Mouse (Mus musculus) layer of hippocampus, adult 11-12 months (tissue): Measurements from ENCODE around the gene Cnot11.
A peak's percentile ranks its signal among the peaks of the same experiment; 100 is the strongest.

Experiments used
- DNase-seq: peaks from one replicate; pipeline ENCODE4 v3.0.0; 2022; ENCODE audit warnings: low spot score

Gene Cnot11

GRCm38 (mm10) chr1:39535515-39536311, 921 bp downstream of the Cnot11 start:
- DNase-seq = peak; percentile 99

- DNase-seq = no peak
Measured at GRCm38 (mm10) chr1:39536701-39537100, 1.9 kb downstream of the Cnot11 start.

DNA sequence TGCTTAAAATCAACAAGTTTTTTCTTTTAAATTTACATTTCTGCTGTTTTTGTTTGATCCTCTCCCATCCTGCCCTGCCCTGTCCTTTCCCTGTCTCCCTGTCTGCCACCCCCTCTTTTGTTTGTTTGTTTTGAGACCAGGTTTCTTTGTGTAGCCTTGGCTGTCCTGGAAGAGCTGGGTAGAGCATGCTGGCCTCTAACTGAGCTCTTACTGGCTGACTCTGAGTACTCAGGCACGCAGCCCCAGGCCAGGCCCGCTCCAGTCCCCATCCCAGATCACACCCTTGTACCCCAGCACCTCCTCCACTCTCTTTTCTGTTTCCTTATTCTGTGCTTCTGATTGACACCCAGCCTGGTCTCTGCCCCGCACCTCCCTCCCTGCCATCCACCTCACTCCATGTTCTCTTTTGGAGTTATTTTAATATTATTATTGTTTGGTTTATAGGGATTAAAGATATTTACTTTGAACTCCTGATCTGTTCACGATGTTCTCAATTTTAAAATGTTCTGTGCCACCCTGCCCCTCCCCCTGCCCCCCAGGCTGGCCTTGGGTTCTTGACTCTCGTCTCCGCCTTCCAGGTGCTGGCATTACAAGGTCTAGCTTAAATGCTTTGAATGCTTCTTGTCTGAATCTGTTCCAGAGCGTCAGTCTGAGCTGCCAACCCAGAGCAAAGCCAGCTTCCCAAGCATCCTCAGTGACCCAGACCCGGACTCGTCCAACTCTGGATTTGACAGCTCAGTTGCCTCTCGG, 3.0 kb downstream of the Cnot11 start:
- DNase-seq = no peak

DNA sequence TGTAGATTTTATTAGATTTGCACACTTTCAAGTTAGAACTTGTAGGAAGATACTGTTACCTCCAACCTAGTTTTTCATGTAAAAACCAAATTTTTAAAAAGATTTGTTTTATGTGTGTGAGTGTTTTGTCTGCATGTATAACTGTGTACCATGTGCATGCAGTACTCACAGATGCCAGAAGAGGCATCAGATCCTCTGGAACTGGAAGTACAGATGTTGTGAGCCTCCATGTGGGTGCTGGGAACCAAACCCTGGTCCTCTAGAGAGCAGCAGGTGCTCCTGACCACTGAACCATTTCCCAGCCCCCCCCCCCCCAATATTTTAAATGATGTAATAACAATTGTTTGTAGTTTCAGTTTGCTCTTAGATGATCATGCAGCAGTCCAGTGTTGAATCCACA, 5.8 kb downstream of the Cnot11 start:
- DNase-seq = no peak

DNA sequence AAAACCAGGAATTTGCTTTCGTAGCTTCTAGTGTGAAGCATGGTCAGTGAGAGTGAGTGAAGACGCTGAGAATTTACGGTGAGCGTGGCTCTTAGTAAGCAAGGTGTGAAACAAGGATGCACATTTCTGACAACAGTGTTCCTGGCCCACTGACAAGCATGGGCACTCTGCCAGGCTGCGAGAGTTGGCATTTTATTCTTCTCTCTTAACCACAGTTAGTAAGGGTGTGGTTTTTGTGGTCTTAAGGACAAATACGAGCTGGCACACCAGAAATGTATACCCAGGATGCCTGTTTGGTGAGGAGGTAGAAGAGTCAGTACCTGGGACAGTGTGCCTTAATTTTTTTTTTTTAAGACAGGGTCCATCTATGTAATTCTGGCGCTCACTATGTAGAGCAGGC, 10.8 kb downstream of the Cnot11 start:
- no peak for DNase-seq

- no peak for DNase-seq
Measured at GRCm38 (mm10) chr1:39546160-39546866, 11.5 kb downstream of the Cnot11 start.

- no peak for DNase-seq
Measured at GRCm38 (mm10) chr1:39547238-39547637, 12.4 kb downstream of the Cnot11 start.

DNA sequence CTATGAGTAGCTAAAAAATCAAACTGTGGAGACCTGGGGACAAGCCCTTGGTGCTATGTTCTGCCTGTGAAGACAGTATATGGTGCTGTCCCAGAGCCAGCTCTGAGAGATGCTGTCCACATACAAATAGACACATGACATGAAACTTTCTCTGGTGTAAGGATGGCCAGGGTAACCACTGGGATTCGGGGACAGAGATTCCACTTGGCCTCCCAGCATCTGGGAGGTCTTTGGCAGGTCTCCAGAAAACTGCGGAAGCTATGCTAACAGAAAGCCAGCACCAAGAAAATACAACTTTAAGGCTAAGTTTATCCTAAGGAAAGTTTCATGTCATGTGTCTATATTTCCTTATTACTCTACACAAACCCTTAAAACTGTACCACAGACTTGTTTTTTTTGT, 15.0 kb downstream of the Cnot11 start:
- no peak for DNase-seq

DNA sequence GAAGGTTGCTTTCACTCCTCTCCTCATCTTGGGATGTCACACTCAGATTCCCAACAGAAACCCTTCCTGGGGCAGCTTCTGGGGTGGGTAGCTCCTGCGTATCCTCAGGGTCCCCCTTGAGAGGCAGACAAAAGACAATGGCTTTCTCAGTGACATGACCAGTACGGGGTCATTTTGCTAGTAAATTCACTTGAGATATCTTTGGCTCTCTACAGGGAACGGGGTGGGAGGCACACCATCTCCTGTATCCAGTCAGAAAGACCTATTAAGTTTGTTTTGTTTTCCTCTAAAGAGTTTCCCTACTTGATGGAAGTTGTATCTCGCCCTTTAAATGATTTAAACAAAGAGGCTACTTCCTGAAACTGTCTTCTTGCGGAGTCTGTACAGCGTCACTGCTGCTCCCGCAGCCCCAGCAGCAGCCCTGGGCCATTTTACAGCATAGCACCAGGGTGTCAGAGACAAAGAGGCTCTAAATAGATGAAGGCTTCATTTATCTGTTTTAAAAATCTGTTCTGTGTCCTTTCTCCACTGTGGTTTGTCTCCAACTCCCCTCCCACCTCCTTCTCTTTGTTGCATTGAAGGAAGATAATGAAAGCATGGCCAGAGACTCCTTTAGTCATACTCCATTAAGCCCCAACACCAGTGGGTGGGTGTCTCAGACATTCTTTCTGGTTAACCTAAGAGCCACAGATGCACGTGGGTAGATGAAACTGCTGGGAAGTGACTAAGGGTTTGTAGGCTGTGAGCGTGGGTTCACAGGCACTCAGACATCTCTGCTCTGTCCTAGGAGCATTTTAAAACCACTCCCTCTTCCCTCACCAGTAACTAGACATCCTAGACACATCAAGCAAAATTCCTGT, 21.0 kb downstream of the Cnot11 start:
- DNase-seq = peak; percentile 57

- no peak for DNase-seq
Measured at GRCm38 (mm10) chr1:39559009-39559408, 24.2 kb downstream of the Cnot11 start.

DNA sequence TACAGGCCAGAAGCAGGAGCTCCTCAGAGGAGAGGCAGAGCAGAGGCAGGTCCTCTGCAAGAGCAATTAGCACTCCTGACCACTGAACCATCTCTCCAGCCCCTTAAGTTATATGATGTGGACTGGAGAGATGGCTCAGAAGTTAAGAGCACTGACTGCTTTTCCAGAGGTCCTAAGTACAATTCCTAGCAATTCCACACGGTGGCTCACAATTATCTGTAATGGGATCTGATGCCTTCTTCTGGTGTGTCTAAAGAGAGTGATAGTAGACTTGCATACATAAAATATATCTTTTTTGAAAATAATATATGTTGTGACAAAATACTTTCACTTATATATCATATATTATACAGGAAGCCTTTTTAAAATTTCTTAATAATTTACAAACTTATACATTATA, 27.1 kb downstream of the Cnot11 start:
- no peak for DNase-seq

- no peak for DNase-seq
Measured at GRCm38 (mm10) chr1:39563161-39563560, 28.4 kb downstream of the Cnot11 start.

DNA sequence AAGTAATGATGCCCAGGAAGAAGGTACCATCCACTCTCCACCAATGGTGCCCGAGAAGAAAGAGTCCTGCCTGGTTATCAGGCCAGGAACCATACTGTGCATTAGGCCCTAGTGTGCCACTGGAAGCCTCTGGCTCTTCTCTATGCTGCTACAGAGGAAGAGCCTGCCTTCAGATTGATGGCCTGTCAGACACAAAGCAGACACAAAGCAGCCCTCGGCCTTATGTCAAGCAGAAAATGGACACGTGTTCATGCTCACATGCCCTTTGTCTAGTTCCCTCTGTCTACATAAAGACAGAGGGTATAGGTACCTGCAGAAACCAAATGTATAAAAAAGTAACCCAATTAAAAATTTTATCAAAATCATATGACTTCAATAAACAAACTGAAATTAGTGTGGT, 29.8 kb downstream of the Cnot11 start:
- no peak for DNase-seq

DNA sequence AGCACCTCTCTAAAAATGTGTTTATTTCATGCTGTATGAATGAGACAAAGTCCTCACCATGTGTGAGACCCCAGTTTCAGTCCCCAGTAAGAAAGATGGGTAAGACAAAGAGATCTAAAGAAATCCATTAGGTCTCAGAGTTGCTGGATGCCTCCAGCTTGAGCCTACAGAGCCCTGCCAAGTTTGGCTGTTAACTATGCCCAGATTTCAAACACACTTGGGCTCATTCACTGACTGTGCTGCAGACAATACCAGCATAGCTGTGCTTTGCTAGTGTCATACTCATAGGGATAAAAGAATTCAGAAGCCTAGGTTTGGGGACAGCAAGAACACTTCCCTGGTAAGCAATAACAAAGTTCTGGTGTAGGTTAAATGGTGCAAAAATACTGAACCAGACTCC, 33.3 kb downstream of the Cnot11 start:
- no peak for DNase-seq

- DNase-seq = no peak
Measured at GRCm38 (mm10) chr1:39571653-39572052, 36.9 kb downstream of the Cnot11 start.

GRCm38 (mm10) chr1:39573890-39574289, 39.1 kb downstream of the Cnot11 start:
- no peak for DNase-seq

DNA sequence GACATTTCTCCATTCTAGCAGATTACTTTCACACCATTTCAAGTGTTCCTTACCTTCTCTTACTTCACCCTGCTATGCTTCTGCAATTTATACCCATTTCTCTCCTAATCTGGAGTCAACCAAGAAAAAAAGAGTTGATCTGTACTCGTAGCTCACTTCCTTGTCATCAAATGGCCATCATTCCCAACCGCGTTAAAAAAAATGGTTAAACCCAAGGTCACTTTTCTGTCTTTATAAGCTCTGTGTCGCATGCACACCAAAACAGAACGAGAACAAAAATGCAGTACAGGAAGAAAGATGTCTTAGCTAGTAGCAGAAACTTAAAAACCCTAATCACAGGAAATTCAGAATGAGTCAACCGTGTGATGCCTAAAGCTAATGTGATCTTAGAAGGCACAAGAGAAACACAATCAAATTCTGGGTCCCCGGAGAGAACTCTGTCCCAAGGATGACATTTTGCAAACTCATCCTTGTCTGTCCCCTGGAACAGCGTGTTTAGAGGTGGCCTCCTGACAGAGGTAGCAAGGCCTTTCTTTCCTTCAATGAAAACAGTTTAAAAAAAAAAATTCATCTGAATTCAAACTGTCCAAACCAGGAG, 41.1 kb downstream of the Cnot11 start:
- DNase-seq = no peak

DNA sequence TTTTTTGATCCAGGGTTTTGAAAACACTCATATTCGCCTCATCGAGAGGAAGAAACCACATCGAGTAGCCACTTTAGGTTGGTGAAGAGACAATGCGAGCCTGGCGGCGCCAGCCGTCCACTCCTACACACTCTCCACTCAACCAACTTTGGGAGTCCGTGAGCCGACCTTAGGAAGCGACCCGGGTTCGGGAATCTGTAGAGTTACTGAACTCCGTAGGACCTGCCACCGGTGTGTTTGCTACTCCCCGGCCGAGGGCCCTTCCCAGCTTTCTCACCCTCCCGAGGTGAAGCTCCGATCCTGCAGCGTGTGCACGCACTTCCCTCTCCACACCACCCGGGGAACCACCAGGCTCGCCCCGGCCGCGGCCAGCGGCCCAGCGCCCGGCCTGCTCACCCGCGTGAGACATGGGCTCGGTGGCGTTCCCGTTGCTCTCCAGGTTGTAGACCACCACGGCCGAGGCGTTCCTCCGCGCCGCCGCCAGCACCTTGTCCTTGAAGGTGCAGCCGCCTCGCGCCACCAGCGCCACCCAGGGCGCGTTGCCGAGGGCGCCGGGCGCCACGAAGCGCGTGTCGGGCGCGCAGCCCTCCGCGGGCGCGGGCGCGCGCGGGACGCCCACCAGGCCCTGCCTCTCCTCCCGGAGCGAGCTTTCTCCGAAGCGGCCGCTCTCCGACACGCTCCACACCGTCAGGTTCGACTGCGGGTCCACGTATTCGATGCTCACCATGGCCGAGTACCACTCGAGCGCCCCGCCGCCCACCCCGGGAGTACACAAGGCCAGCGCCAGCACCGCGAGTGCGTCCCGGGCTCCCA, 41.8 kb downstream of the Cnot11 start:
- DNase-seq = no peak

GRCm38 (mm10) chr1:39577253-39577705, 42.5 kb downstream of the Cnot11 start, which contains the start of gene Rnf149:
Gene Rnf149, minus strand, starts transcription at chr1:39577405.
- peak; percentile 95 for DNase-seq

DNA sequence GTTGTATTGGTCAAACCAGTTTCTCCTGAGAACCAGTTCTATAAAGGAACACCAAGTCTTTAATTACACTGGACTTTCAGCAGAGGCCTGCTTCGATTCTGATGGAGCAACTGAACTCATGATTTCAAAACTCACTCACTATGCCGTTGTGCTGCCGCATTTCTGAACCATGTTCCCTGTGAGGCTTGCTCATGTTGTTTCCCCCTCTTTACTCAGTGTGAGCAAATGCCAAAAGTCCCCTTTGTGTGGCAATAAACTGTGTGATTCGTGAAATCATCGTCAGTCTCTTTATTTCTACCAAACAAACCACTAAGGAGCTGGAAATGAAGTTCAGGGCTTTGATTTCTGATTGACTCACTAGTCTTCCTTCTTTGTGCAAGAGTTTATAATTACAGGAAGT, 43.7 kb downstream of the Cnot11 start:
- no peak for DNase-seq
